Mouse (Mus musculus) kidney, postnatal 0 days (tissue): ENCODE data around the gene Atad2b. TPM values are rescaled to one million over a fixed set of nuclear protein-coding genes. Genes with fewer than 3 reads are reported as not detected.

ENCODE experiments used
- ATAC-seq: fragments of 200-750 bp; cut with Nextera tagmentation; replicated peaks from 2 replicates; pipeline ENCODE4 v1.8.0; 2017; ENCODE audit warnings: low read depth, moderate number of reproducible peaks, moderate TSS enrichment, moderate library complexity; ENCODE audit not compliant: low FRiP score
- DNase-seq: peaks from one replicate; pipeline ENCODE4 v3.0.0-alpha.2; 2016; ENCODE audit warnings: low spot score
- H3K27ac ChIP-seq: fragments of 300-500 bp; sonication (generic); 2 replicates; pipeline ENCODE4 v1.5.1; 2014; ENCODE audit warnings: mild to moderate bottlenecking
- H3K27me3 ChIP-seq: fragments of 300-500 bp; sonication (generic); 2 replicates; pipeline ENCODE4 v1.6.1; 2014; ENCODE audit warnings: low read length, mixed read lengths; ENCODE audit not compliant: insufficient read depth
- H3K36me3 ChIP-seq: fragments of 300-500 bp; sonication (generic); 2 replicates; pipeline ENCODE4 v1.6.1; 2014; ENCODE audit warnings: low read length, mixed read lengths; ENCODE audit not compliant: insufficient read depth
- H3K4me1 ChIP-seq: fragments of 300-500 bp; sonication (generic); replicated peaks from 2 replicates; pipeline ENCODE4 v1.6.1; 2014; ENCODE audit warnings: antibody characterized with exemption, low read length, mixed read lengths; ENCODE audit not compliant: insufficient read depth
- H3K4me2 ChIP-seq: fragments of 300-500 bp; sonication (generic); 2 replicates; pipeline ENCODE4 v1.6.1; 2014; ENCODE audit warnings: mild to moderate bottlenecking, low read length, moderate library complexity, mixed read lengths
- H3K4me3 ChIP-seq: fragments of 300-500 bp; sonication (generic); replicated peaks from 2 replicates; pipeline ENCODE4 v1.5.1; 2014; ENCODE audit warnings: low read depth, low read length
- H3K9ac ChIP-seq: fragments of 300-500 bp; sonication (generic); 2 replicates; pipeline ENCODE4 v1.6.1; 2014; ENCODE audit warnings: low read depth, low read length
- H3K9me3 ChIP-seq: fragments of 300-500 bp; sonication (generic); replicated peaks from 2 replicates; pipeline ENCODE4 v1.6.1; 2016; ENCODE audit warnings: low read length, inconsistent platforms, mixed read lengths
- CTCF ChIP-seq: IDR thresholded peaks from 2 replicates; pipeline ENCODE4 v1.5.1; 2016; ENCODE audit warnings: antibody characterized with exemption, low read depth, mild to moderate bottlenecking, moderate library complexity
- WGBS: fragments of 180-500 bp; shearing (Covaris S2); extraction: QIAGEN DNeasy Blood & Tissue Kit; methylation state at CpG from one replicate; pipeline ENCODE4 v1.1.7; 2014; 5-methylcytosine and 5-hydroxymethylcytosine counted together
- polyA plus RNA-seq: library from polyadenylated mRNA; unstranded; fragments of >200 nt; fragmentation: Nextera tagmentation; extraction: Ambion mirVana; gene quantifications from 2 replicates; pipeline ENCODE4 v1.2.1, GENCODE M21; 2015

The Atad2b gene
- polyA plus RNA-seq, 1 experiment from 2014 or later, result 8.6 TPM

- WGBS, result under 1% methylated on average over 48 of the region's 48 CpGs
- H3K4me1 ChIP-seq, result peaks cover 9% of the 10 kb centered on the region; the same call in 1 of the 2 replicates
- H3K36me3 ChIP-seq, result no peaks in the 10 kb centered on the region
- peak; percentile 65; the same call in 1 of the 2 replicates for ATAC-seq
- peak overlapping the region; percentile 96 for H3K27ac ChIP-seq
- H3K4me2 ChIP-seq, result peak overlapping the region; percentile 72
- no peaks in the 10 kb centered on the region for H3K9me3 ChIP-seq
- DNase-seq, result peak; percentile 77
- H3K27me3 ChIP-seq, result no peaks in the 10 kb centered on the region
- TF ChIP-seq CTCF, result no peak
- peak overlapping the region; percentile 99 for H3K9ac ChIP-seq
- peak overlapping the region; percentile 100 for H3K4me3 ChIP-seq
Observed at GRCm38 (mm10) chr12:4917805-4918591, 845 bp downstream of the Atad2b start.

GRCm38 (mm10) chr12:4928197-4928596 is 11.0 kb downstream of the Atad2b start:
- H3K9ac ChIP-seq, result no peak overlapping the region
- H3K36me3 ChIP-seq, result no peaks in the 10 kb centered on the region
- TF ChIP-seq CTCF, result no peak
- H3K27me3 ChIP-seq, result no peaks in the 10 kb centered on the region
- WGBS, result 97% methylated on average over 2 of the region's 2 CpGs
- ATAC-seq, result no peak
- no peaks in the 10 kb centered on the region for H3K9me3 ChIP-seq
- H3K4me3 ChIP-seq, result no peak overlapping the region
- no peak overlapping the region for H3K4me2 ChIP-seq
- no peaks in the 10 kb centered on the region for H3K4me1 ChIP-seq
- H3K27ac ChIP-seq, result no peak overlapping the region
- DNase-seq, result no peak

- Histone ChIP-seq H3K4me1 (no peaks in the 10 kb centered on the region), H3K4me2 (no peak overlapping the region), H3K9me3 (no peaks in the 10 kb centered on the region), H3K4me3 (no peak overlapping the region), H3K36me3 (no peaks in the 10 kb centered on the region), H3K27me3 (no peaks in the 10 kb centered on the region), H3K9ac (no peak overlapping the region), H3K27ac (no peak overlapping the region)
- TF ChIP-seq CTCF, result no peak
- DNase-seq (no peak), ATAC-seq (no peak)
- 96% methylated on average over 3 of the region's 3 CpGs for WGBS
Observed at GRCm38 (mm10) chr12:4930820-4931548, 13.8 kb downstream of the Atad2b start.

GRCm38 (mm10) chr12:4952272-4952671 is 35.1 kb downstream of the Atad2b start:
- Histone ChIP-seq H3K9ac (no peak overlapping the region), H3K27me3 (no peaks in the 10 kb centered on the region), H3K4me1 (no peaks in the 10 kb centered on the region), H3K4me3 (no peak overlapping the region), H3K9me3 (no peaks in the 10 kb centered on the region), H3K4me2 (no peak overlapping the region), H3K36me3 (peaks cover 36% of the 10 kb centered on the region), H3K27ac (no peak overlapping the region)
- no peak for DNase-seq
- ATAC-seq, result no peak
- TF ChIP-seq CTCF, result no peak
- 98% methylated on average over 1 of the region's 1 CpGs for WGBS

GRCm38 (mm10) chr12:4953156-4953555 is 36.0 kb downstream of the Atad2b start:
- ATAC-seq (no peak), DNase-seq (no peak)
- Histone ChIP-seq H3K27me3 (no peaks in the 10 kb centered on the region), H3K4me1 (no peaks in the 10 kb centered on the region), H3K9me3 (no peaks in the 10 kb centered on the region), H3K36me3 (peaks cover 34% of the 10 kb centered on the region), H3K4me2 (no peak overlapping the region), H3K9ac (no peak overlapping the region), H3K27ac (no peak overlapping the region), H3K4me3 (no peak overlapping the region)
- 75% methylated on average over 4 of the region's 4 CpGs for WGBS
- TF ChIP-seq CTCF, result no peak

GRCm38 (mm10) chr12:4972939-4973338 is 55.8 kb downstream of the Atad2b start:
- DNase-seq (peak; percentile 79), ATAC-seq (no peak)
- Histone ChIP-seq H3K27me3 (no peaks in the 10 kb centered on the region), H3K4me1 (no peaks in the 10 kb centered on the region), H3K4me3 (no peak overlapping the region), H3K9ac (no peak overlapping the region), H3K36me3 (peaks cover 8% of the 10 kb centered on the region; the same call in 1 of the 2 replicates), H3K4me2 (no peak overlapping the region), H3K9me3 (no peaks in the 10 kb centered on the region), H3K27ac (no peak overlapping the region)
- WGBS, result 40% methylated on average over 1 of the region's 1 CpGs
- TF ChIP-seq CTCF, result peak; percentile 84
